ENCODE assay signal across 8 mouse cellular contexts in genomic region chr5:118877313-118877669, GRCm38 (mm10).
DNase-seq lines count a peak whose midpoint lies in the region; ATAC-seq and TF ChIP-seq lines count a peak whose summit lies in the region.

No protein-coding gene starts in this region.

- H3K4me1 ChIP-seq in testis, adult 2 months (ENCODE audit: control insufficient read depth, insufficient read depth, low read length): peaks cover 7% of the 10 kb centered on the region
- 0 out of 2 replicates have a peak, but pooled peaks cover 2% of the 10 kb centered on the region for H3K4me1 ChIP-seq in forebrain, embryonic 11.5 days (replicated peaks; ENCODE audit: control insufficient read depth, insufficient read depth, low read length)
- H3K4me1 ChIP-seq in hindbrain, embryonic 12.5 days: peaks cover 14% of the 10 kb centered on the region
- H3K4me1 ChIP-seq in liver, adult 2 months (ENCODE audit: control insufficient read depth, insufficient read depth, low read length): no peaks in the 10 kb centered on the region
- no peaks in the 10 kb centered on the region for H3K4me1 ChIP-seq in neural tube, embryonic 11.5 days (ENCODE audit: control insufficient read depth, insufficient read depth, low read length)

- H3K9ac ChIP-seq in forebrain, embryonic 11.5 days (ENCODE audit: low read length): no peak overlapping the region
- H3K9ac ChIP-seq in hindbrain, embryonic 12.5 days: no peak overlapping the region
- H3K9ac ChIP-seq in liver, adult 2 months (ENCODE audit: low read depth, low read length): no peak overlapping the region
- H3K9ac ChIP-seq in neural tube, embryonic 11.5 days (ENCODE audit: low read length): no peak overlapping the region

- ATAC-seq in forebrain, embryonic 11.5 days (replicated peaks; ENCODE audit: low FRiP score): no peak
- no peak for ATAC-seq in hindbrain, embryonic 12.5 days (ENCODE audit: low FRiP score)
- no peak for ATAC-seq in neural tube, embryonic 11.5 days (ENCODE audit: insufficient read depth, low FRiP score, low TSS enrichment)
- ATAC-seq in inflammation-experienced regulatory T-cells, adult 6 months: no peak

- no peak overlapping the region for H3K27ac ChIP-seq in testis, adult 2 months (ENCODE audit: control insufficient read depth, insufficient read depth, low read depth, low read length)
- no peak overlapping the region for H3K27ac ChIP-seq in forebrain, embryonic 11.5 days (ENCODE audit: low read depth, low read length)
- H3K27ac ChIP-seq in hindbrain, embryonic 12.5 days: no peak overlapping the region
- no peak overlapping the region for H3K27ac ChIP-seq in liver, adult 2 months (replicated peaks; ENCODE audit: insufficient read depth, low read depth, low read length)
- no peak overlapping the region for H3K27ac ChIP-seq in neural tube, embryonic 11.5 days (ENCODE audit: low read depth, low read length)

- DNase-seq in testis, postnatal 14 days (ENCODE audit: low spot score): no peak
- peak; percentile 78 for DNase-seq in forebrain, embryonic 11.5 days (ENCODE audit: low spot score)
- no peak for DNase-seq in liver, adult 2 months (ENCODE audit: extremely low read depth, low read depth, low spot score)
- DNase-seq in neural tube, embryonic 11.5 days (ENCODE audit: low spot score): peak; percentile 70
- DNase-seq in spleen, postnatal 36 days (ENCODE audit: low spot score in 2 of 2): no peak

- peak; percentile 21; the same call in 1 of the 2 replicates for TF ChIP-seq CTCF in testis, adult 2 months (IDR thresholded peaks at IDR 0.05; ENCODE audit: control insufficient read depth, insufficient read depth, insufficient replicate concordance, low read depth, low read length)
- TF ChIP-seq CTCF in liver, adult 2 months (IDR thresholded peaks at IDR 0.05; ENCODE audit: low read depth, low read length): peak; percentile 33; the same call in 1 of the 2 replicates

- 1% methylated on average over 12 of the region's 12 CpGs for WGBS in forebrain, embryonic 11.5 days
- WGBS in hindbrain, embryonic 12.5 days: 0% methylated on average over 12 of the region's 12 CpGs
- WGBS in liver, adult 2 months: 4% methylated on average over 12 of the region's 12 CpGs
- 0% methylated on average over 12 of the region's 12 CpGs for WGBS in neural tube, embryonic 11.5 days

- H3K4me2 ChIP-seq in forebrain, embryonic 11.5 days (ENCODE audit: low read depth, low read length, severe bottlenecking): peak overlapping the region; percentile 47
- peak overlapping the region; percentile 45 for H3K4me2 ChIP-seq in hindbrain, embryonic 12.5 days (replicated peaks)
- H3K4me2 ChIP-seq in neural tube, embryonic 11.5 days (ENCODE audit: low read depth): peak overlapping the region; percentile 43

- no peak for TF ChIP-seq POLR2A in testis, adult 2 months (IDR thresholded peaks at IDR 0.05; ENCODE audit: control insufficient read depth, low read depth, low read length)
- no peak for TF ChIP-seq POLR2A in liver, adult 2 months (IDR thresholded peaks at IDR 0.05; ENCODE audit: extremely low read depth, insufficient read depth, low read length)

- H3K27me3 ChIP-seq in testis, adult 2 months (ENCODE audit: control insufficient read depth, insufficient read depth, low read length): peaks cover 2% of the 10 kb centered on the region
- H3K27me3 ChIP-seq in forebrain, embryonic 11.5 days (ENCODE audit: control insufficient read depth, insufficient read depth, low read length): peaks cover 43% of the 10 kb centered on the region
- peaks cover 51% of the 10 kb centered on the region for H3K27me3 ChIP-seq in hindbrain, embryonic 12.5 days
- H3K27me3 ChIP-seq in liver, adult 2 months (ENCODE audit: control insufficient read depth, insufficient read depth, low read length): peaks cover 3% of the 10 kb centered on the region; the same call in 1 of the 2 replicates
- H3K27me3 ChIP-seq in neural tube, embryonic 11.5 days (ENCODE audit: control insufficient read depth, insufficient read depth, low read length): peaks cover 28% of the 10 kb centered on the region

- H3K4me3 ChIP-seq in testis, adult 2 months (ENCODE audit: control insufficient read depth, low read depth, low read length): peak overlapping the region; percentile 75
- peak overlapping the region; percentile 10; the same call in 1 of the 2 replicates for H3K4me3 ChIP-seq in forebrain, embryonic 11.5 days (ENCODE audit: low read depth, low read length)
- H3K4me3 ChIP-seq in hindbrain, embryonic 12.5 days: peak overlapping the region; percentile 14
- H3K4me3 ChIP-seq in liver, adult 2 months (ENCODE audit: insufficient read depth, low read depth, low read length): no peak overlapping the region
- peak overlapping the region; percentile 22 for H3K4me3 ChIP-seq in neural tube, embryonic 11.5 days (ENCODE audit: low read depth, low read length)

- H3K9me3 ChIP-seq in forebrain, embryonic 11.5 days (ENCODE audit: control insufficient read depth, low read length): no peaks in the 10 kb centered on the region
- no peaks in the 10 kb centered on the region for H3K9me3 ChIP-seq in hindbrain, embryonic 12.5 days (replicated peaks)
- no peaks in the 10 kb centered on the region for H3K9me3 ChIP-seq in neural tube, embryonic 11.5 days (ENCODE audit: control insufficient read depth, low read length)

- no peaks in the 10 kb centered on the region for H3K36me3 ChIP-seq in testis, adult 2 months (ENCODE audit: control insufficient read depth, insufficient read depth, low read length)
- no peaks in the 10 kb centered on the region for H3K36me3 ChIP-seq in forebrain, embryonic 11.5 days (ENCODE audit: control insufficient read depth, insufficient read depth, low read length)
- H3K36me3 ChIP-seq in hindbrain, embryonic 12.5 days: no peaks in the 10 kb centered on the region
- no peaks in the 10 kb centered on the region for H3K36me3 ChIP-seq in liver, adult 2 months (ENCODE audit: control insufficient read depth, insufficient read depth, low read length)
- H3K36me3 ChIP-seq in neural tube, embryonic 11.5 days (ENCODE audit: control insufficient read depth, insufficient read depth, low read length): no peaks in the 10 kb centered on the region

- no peaks in the 10 kb centered on the region for H3K79me2 ChIP-seq in liver, adult 2 months (ENCODE audit: control insufficient read depth, insufficient read depth, low read length)

Comparison
In these comparisons a context has a peak if more than half of its experiments do, and no peak if none do; other contexts are left out.
1. DNase-seq: peak in forebrain, embryonic 11.5 days (single experiment) and neural tube, embryonic 11.5 days (single experiment); none in testis, postnatal 14 days (single experiment), liver, adult 2 months (single experiment) and spleen, postnatal 36 days (0 of 2).
2. Peak in every context shown above with its lines, with median percentiles within 50 percentile points of each other: H3K4me2 ChIP-seq.